Mouse (Mus musculus) adrenal gland, adult 8-10 months (tissue): Measurements from ENCODE around the gene Akr1c20. TPM values are rescaled to one million over a fixed set of nuclear protein-coding genes. Genes with fewer than 3 reads are reported as not detected.

ENCODE experiments used
- DNase-seq: peaks from one replicate; pipeline ENCODE4 v3.0.0; 2022
- total RNA-seq, 4 experiments: library from RNA; stranded (reverse); gene quantifications; 2 replicates each; pipeline ENCODE4 v1.2.4; 2022

Akr1c20 gene
- total RNA-seq = under 1 TPM in 3 of 4 experiments, not detected in 1; 0.35 to 0.97 (median 0.73) TPM

GRCm38 (mm10) chr13:4523201-4523838 lies at the start of gene Akr1c20:
Gene Akr1c20 (minus strand): TSS chr13:4523345.
- no peak for DNase-seq

- no peak for DNase-seq
Observed at GRCm38 (mm10) chr13:4565996-4566395, 42.9 kb upstream of the Akr1c20 start.

GRCm38 (mm10) chr13:4560500-4560899 lies 37.4 kb upstream of the Akr1c20 start:
- no peak for DNase-seq

DNA sequence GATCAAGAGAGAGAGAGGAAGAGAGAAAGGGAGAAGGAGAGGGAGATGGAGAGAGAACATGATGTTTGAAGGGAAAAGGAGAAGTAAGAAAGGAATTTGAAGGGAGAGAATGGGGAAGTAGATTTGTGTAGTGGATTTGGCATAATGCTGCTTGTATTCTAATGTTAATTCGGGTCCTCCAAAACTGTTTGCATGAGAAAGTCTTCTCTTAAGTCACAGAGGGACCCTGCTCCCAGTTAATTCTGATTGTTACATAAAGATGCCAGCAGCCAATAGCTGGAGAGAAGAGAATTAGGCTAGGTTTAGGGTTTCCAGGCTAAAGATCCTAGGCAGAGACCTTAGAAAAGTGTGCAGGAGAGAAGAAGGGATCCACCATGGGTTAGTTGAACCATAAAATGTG lies 36.0 kb upstream of the Akr1c20 start:
- DNase-seq = no peak

DNA sequence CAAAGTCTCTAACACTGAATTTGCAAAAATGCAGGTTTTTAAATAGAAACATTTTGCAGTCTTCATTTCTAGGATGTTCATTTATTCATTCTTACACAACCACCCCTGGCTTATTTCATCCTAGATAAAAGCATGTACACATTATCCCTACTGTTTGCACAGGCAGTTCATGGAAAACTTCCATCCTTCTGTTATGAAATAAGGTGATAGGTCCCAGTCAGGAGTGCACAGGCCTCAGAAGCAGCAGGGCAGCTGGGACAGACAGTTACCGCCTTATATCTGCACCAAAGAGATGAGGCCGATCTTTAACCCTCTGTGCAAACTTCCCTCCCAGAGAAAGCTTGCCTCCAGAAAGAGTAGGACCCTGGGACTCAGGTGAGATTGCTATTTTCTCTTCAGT lies 8.3 kb downstream of the Akr1c20 start:
- no peak for DNase-seq

GRCm38 (mm10) chr13:4467896-4468295 lies 55.2 kb downstream of the Akr1c20 start:
- DNase-seq = no peak

- DNase-seq = no peak
Observed at GRCm38 (mm10) chr13:4465641-4466040, 57.5 kb downstream of the Akr1c20 start.

Other genes starting within 250 kb of the Akr1c20 start
- under 1 TPM in 2 of 4 experiments, not detected in 2; 0.55 to 0.65 TPM for gene Akr1c12, start 243.9 kb downstream of the Akr1c20 start, total RNA-seq
- under 1 TPM in 2 of 4 experiments, not detected in 2; 0.46 to 0.56 TPM for gene Akr1c6, start 89.0 kb downstream of the Akr1c20 start, total RNA-seq
- not detected for gene Akr1c21, start 50.7 kb upstream of the Akr1c20 start, total RNA-seq
- 10 to 100 TPM; 29.6 to 36.7 (median 32.2) TPM for gene Akr1e1, start 85.8 kb upstream of the Akr1c20 start, total RNA-seq